Mouse (Mus musculus): ENCODE measurements at regions not wholly inside any gene's neighbourhood (a gene's known extent, or its start where the extent isn't known, plus 50 kb on each side); places are given as distances from the start of the nearest gene placed in this dataset.

GRCm38 (mm10) chr11:79881812-79882211, 80.4 kb downstream of the Utp6 start:
- DNase-seq = no peak

DNA sequence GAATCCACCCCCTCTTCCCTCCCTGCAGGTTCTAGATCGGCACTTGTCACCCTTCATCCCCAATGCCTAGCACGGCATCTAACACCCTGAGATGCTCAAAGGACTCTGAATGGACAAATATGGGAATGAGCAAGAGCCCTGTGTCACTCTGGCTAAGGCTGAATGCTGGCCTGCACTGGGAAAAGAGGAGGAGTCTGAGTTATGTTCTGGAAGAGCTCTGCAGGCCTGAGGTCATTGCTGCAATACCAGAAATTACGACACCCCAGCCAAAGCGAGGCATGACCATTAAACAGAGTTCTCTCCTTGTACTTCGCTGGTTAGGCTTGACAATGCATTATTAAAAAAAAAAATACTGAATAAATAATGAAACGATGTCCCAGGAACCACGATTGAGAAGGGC, 84.1 kb downstream of the Utp6 start:
- peak; percentile 30 for DNase-seq

- peak; percentile 33 for DNase-seq
Measured at GRCm38 (mm10) chr11:79877184-79877745, 84.9 kb downstream of the Utp6 start.

DNA sequence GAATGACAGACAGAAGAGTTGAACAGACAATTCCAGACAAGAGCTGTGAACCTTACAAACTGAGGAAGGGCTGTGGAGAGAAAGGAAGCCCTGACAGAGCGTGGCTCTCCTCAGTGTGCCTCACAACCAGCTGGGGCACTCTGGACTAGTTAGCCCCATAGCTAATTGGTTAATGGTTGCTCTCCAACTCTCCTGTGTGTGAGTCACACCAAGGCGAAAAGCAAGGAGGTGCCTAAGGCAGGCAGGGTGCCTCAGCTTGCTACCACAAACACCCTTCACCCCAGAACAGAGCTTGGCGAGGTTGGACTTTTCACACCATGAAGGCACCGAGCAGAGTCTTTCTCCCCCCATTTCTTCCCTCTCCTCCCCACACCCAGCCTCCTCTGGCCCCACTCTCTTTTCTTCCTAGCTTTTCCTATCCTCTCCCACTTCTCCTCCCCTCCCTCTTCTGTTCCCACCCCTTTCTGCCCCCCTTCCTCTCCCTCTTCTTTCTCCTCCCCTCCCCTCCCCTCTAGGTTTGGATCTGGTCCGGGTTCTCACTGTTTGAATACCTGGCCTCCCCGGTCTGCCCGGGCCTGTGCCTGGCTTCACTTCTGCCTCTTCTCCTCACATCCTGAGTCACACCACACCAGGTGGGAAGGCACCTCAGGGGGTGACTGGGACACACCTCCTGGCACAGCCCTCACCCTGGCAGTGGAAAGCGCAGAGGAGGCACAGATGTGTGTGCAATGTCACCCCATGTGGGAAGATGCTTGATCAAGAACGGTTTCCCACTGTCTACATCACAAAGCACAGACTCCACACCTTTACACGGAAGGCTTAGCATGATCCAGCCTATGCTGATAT, 90.2 kb downstream of the Utp6 start:
- DNase-seq = no peak

- DNase-seq = peak; percentile 54
Measured at GRCm38 (mm10) chr11:79870189-79870588, 92.0 kb downstream of the Utp6 start.

- no peak for DNase-seq
Measured at GRCm38 (mm10) chr11:79869009-79869408, 93.2 kb downstream of the Utp6 start.

DNA sequence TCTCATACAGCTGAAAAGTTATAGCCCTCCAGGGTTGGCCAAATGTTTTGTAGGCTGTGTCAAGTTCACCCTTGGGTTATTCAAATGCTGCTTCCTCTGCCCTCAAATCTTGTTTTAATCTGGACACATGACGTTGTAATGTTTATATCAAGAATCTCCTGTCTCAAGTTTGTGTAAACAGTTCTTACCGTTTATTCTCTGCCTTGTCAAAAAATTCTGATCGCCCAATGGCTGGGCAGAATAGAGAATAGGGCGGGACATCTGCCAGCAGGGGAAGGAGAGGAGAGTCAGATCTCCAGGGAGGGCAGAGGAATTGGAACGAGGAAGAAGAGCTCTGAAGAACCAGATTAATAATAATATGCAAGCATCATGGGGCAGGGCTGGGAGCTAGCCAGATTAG, 97.4 kb downstream of the Utp6 start:
- DNase-seq = no peak

GRCm38 (mm10) chr11:79863487-79864175, 98.6 kb downstream of the Utp6 start:
- DNase-seq = peak; percentile 77

DNA sequence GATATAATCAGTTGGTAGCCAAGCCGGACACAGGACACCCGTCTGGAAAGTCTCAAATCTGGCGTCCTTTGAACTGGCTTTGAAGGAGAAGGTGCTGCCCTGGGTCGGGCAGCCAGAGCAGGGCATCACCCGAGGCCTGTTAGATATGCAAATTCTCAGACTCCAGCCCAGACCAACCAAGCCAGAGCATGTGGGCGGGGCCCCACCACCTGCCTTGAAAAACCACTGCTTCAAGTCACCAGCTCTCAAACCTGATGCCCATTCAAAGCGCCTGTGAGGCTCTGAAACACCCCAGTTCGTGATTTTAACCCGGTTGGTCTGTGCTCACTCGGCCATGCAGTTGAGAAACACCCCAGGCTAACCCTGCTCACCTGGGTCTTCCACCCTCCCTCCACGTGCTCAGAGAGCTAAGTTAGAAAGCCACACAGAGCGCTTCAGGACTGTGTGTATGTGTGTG, 101.6 kb downstream of the Utp6 start:
- DNase-seq = peak; percentile 50

DNA sequence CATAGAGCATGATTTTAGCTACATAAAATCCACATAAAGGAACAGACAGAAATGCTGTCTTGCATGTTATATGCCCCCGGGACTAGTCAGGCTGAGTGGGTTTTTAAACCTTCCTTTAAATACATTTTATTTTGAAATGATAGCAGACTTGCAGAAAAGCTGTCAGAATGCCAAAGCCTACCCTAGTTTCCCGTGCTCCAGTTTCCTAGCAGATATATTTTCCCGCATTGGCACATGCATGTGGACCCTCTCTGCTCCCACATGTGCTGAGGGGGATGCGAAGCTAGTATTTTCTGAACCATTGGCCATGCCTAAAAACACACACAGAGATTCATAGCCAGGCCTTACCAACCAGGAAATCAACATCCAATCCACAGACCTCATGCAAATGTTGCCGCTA, 105.8 kb downstream of the Utp6 start:
- DNase-seq = no peak

DNA sequence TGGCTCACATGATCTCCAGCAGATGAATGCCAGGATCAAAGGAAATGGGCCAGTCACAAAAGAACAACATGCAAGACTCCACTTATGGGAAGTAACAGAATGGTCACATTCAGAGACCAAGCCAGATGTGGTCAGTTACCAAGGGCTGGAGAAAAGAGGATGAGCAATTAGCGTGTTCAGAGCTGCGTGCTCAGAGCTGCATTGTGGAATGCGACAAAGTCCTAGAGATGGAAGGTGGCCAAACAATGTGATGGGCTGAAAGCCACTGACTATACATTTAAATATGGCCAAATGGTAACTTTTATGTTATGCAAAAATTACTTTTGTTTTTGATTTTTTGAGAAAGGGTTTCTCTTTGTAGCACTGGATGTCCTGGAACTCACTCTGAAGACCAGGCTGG, 112.6 kb downstream of the Utp6 start:
- DNase-seq = no peak

DNA sequence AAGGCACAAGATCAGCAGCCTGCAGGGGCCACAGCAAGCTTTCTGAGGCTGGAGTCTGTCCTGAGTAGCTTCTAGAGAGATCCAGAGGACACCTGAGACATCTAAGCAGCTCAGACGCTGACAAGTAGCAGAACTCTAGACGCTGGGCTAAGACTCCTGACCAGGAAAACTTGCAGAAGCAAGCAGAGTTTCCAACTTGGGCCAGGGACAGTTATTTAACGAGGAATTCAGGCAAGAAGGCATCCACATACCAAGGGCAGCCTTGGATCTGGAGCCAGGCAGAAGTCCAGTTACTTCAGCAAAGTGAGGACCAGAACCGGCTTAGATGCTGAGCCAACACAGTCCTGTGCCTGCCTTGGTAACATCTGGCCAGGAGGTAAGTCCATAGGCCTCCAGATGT, 117.8 kb downstream of the Utp6 start:
- DNase-seq = no peak

DNA sequence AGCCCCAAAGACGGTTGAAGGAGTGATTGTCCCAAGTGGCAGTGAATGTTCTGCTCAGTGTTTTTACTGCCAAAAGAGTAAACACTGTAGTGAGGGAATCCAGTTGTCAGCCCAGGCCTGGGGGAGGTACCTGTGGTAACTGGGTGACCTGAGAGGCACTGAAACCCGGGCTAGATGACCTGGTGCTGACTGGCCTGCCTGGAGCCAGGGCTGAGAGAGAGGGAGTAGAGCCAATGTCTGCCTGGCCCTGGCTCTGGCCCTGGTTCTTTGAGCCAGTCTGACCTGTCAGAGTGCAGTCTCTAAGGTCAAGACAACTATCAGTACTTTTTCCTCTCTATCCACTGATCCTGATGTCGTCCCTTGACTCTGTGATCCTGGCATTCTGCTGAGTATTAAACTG, 119.2 kb downstream of the Utp6 start:
- peak; percentile 34 for DNase-seq

- no peak for DNase-seq
Measured at GRCm38 (mm10) chr11:79839973-79840372, 122.2 kb downstream of the Utp6 start.

DNA sequence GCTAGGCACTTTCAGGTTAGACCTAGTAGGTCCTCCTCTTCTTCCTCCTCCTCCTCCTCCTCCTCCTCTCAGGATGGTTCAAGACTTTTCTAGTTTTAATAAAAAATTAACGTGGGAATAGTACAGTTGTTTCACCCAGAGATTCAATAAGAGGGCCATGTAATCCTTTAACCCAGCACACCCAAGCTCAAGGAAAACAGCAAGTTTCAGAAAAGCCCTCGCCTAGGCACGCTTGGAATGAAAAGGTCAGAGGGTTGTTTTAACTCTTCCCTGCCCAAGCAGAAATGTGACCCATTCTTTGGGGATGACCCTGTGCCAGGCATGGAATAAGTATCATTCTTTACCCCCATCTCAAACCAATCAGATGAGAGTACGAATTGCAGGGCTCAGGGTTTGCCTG, 124.1 kb downstream of the Utp6 start:
- peak; percentile 62 for DNase-seq

- peak; percentile 82 for DNase-seq
Measured at GRCm38 (mm10) chr11:79837076-79837990, 124.9 kb downstream of the Utp6 start.

- DNase-seq = no peak
Measured at GRCm38 (mm10) chr11:79835873-79836272, 126.3 kb downstream of the Utp6 start.

DNA sequence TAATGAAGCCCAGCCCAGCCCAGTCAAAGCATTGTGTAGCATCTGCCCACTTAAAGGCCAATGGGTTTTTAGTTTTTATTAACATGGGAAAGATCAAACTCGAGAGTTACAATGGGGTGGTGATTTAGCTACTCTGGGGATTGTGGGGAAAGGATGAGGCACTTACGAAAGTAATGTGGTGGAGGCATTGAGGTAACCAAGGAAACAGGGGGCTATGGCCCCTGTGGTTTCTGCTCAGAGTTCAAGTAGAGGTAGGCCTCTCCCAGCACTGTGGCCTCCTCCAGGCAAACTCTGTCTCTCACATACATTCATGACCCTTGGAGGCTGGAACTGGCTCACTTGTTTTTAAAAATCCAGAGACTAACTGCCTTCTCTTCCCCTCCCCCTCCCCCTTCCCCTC, 128.4 kb downstream of the Utp6 start:
- DNase-seq = no peak

DNA sequence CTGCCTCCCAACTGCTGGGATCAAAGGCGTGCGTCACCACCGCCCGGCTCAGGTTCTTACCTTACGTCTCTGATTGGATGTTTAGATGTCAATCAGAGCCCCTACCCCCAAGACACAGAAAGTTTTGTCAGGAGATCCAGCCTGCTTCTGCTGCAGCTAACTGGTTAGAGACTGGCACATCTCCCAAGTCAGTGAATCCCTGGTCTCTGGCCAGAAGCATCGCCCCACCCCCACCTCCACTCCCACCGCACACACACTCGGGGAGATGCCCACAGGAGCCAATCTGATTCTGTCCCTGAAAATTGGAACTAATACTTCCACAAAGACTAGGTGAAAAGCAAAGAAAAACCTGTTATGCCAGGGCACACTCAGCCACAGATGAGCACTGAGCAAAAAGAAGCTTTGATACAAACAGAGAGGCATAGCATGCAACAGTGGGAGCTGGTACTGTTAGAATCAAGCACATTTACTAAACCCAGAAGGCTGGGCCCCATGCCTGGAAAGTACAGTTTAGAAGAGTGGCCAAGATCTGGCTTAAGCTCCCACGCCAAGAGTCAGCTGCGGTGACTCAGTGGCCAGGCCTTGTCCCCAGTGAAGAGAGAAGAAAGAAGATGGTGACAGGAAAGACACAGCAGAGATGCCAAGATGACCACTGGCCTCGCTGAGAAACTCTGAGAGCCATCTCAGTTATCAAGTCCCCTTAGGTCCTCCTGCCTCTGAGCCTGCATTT, 130.4 kb downstream of the Utp6 start:
- no peak for DNase-seq

GRCm38 (mm10) chr11:79830567-79831055, 131.6 kb downstream of the Utp6 start:
- DNase-seq = no peak

DNA sequence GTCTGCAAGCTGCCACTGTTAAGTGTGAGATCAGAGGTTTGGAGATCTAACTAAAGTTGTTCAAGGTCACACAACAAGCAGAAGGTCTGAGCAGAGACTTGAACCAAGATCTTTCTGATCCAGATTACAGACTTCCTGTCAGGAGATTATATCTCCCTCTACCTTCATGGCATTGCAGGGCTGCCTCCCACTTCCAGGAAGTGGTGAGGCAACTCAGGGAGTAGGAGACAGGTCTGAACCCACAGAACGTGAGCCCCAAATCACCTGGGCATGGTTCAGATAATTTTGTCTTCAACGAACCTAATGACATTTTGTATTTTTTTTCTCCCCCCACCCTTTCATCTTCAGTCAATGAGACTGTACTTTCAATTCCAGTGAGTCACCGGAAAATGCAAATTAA, 135.2 kb downstream of the Utp6 start:
- no peak for DNase-seq

GRCm38 (mm10) chr11:79825881-79826280, 136.3 kb downstream of the Utp6 start:
- DNase-seq = no peak

Measured in kidney, adult 9 months (tissue).